Mouse (Mus musculus) liver, postnatal 0 days (tissue): ENCODE results near the gene H2-DMb1. TPM values are rescaled to one million over a fixed set of nuclear protein-coding genes. Genes with fewer than 3 reads are reported as not detected.

Experiments used
- ATAC-seq: fragments of 200-750 bp; cut with Nextera tagmentation; 2 replicates; pipeline ENCODE4 v1.8.0; 2017; ENCODE audit warnings: mild to moderate bottlenecking, moderate library complexity
- DNase-seq: peaks from one replicate; pipeline ENCODE4 v3.0.0-alpha.2; 2016
- H3K27ac ChIP-seq: fragments of 300-500 bp; sonication (generic); 2 replicates; pipeline ENCODE4 v1.5.1; 2014; ENCODE audit warnings: antibody characterized with exemption, moderate library complexity, mild to moderate bottlenecking, low read depth
- H3K27me3 ChIP-seq: fragments of 300-500 bp; sonication (generic); 2 replicates; pipeline ENCODE4 v1.6.1; 2014; ENCODE audit warnings: low read length, control low read depth, mixed read lengths; ENCODE audit not compliant: insufficient read depth
- H3K36me3 ChIP-seq: fragments of 300-500 bp; sonication (generic); replicated peaks from 2 replicates; pipeline ENCODE4 v1.6.1; 2014; ENCODE audit warnings: mild to moderate bottlenecking, control low read depth, low read length, moderate library complexity, mixed read lengths; ENCODE audit not compliant: insufficient read depth
- H3K4me1 ChIP-seq: fragments of 300-500 bp; sonication (generic); 2 replicates; pipeline ENCODE4 v1.6.1; 2014; ENCODE audit warnings: antibody characterized with exemption, mild to moderate bottlenecking, control low read depth; ENCODE audit not compliant: insufficient read depth
- H3K4me2 ChIP-seq: fragments of 300-500 bp; sonication (generic); 2 replicates; pipeline ENCODE4 v1.6.1; 2014; ENCODE audit warnings: low read depth, mild to moderate bottlenecking, low read length, moderate library complexity, mixed read lengths
- H3K4me3 ChIP-seq: fragments of 300-500 bp; sonication (generic); 2 replicates; pipeline ENCODE4 v1.5.1; 2014; ENCODE audit warnings: low read depth, low read length
- H3K9ac ChIP-seq: fragments of 300-500 bp; sonication (generic); replicated peaks from 2 replicates; pipeline ENCODE4 v1.6.1; 2014; ENCODE audit warnings: mild to moderate bottlenecking, moderate library complexity
- H3K9me3 ChIP-seq: fragments of 300-500 bp; sonication (generic); 2 replicates; pipeline ENCODE4 v1.6.1; 2016; ENCODE audit warnings: mild to moderate bottlenecking, control low read depth, low read length, mixed read lengths
- CTCF ChIP-seq: sonication (generic); IDR thresholded peaks from 2 replicates; pipeline ENCODE4 v1.5.1; 2016; ENCODE audit warnings: antibody characterized with exemption, low read depth
- EP300 ChIP-seq: IDR thresholded peaks from 2 replicates; pipeline ENCODE4 v1.6.1; 2016; ENCODE audit warnings: antibody characterized with exemption, low read depth, mild to moderate bottlenecking
- WGBS: fragments of 180-500 bp; shearing (Covaris S2); extraction: QIAGEN DNeasy Blood & Tissue Kit; methylation state at CpG from one replicate; pipeline ENCODE4 v1.1.7; 2014; ENCODE audit not compliant: insufficient replicate concordance; 5-methylcytosine and 5-hydroxymethylcytosine counted together
- polyA plus RNA-seq: library from polyadenylated mRNA; unstranded; fragments of >200 nt; fragmentation: Nextera tagmentation; extraction: Ambion mirVana; gene quantifications from 2 replicates; pipeline ENCODE4 v1.2.1, GENCODE M21; 2015

Gene H2-DMb1
- polyA plus RNA-seq, 1 experiment from 2014 or later = 4.0 TPM

GRCm38 (mm10) chr17:34128264-34128937 is 24.5 kb upstream of the H2-DMb1 start:
- WGBS = 33% methylated on average over 13 of the region's 13 CpGs
- Histone ChIP-seq H3K9ac (no peak overlapping the region), H3K4me1 (peaks cover 36% of the 10 kb centered on the region), H3K4me2 (no peak overlapping the region), H3K9me3 (no peaks in the 10 kb centered on the region), H3K4me3 (no peak overlapping the region), H3K36me3 (no peaks in the 10 kb centered on the region), H3K27me3 (0 out of 2 replicates have a peak, but pooled peaks cover 4% of the 10 kb centered on the region), H3K27ac (no peak overlapping the region)
- no peak for TF ChIP-seq EP300
- TF ChIP-seq CTCF = peak; percentile 25
- DNase-seq (no peak), ATAC-seq (no peak)

GRCm38 (mm10) chr17:34128944-34129791 is 23.7 kb upstream of the H2-DMb1 start:
- no peaks in the 10 kb centered on the region for H3K36me3 ChIP-seq
- no peak overlapping the region for H3K4me2 ChIP-seq
- no peak overlapping the region for H3K27ac ChIP-seq
- WGBS = 20% methylated on average over 18 of the region's 18 CpGs
- DNase-seq = no peak
- no peaks in the 10 kb centered on the region for H3K9me3 ChIP-seq
- no peak overlapping the region for H3K4me3 ChIP-seq
- ATAC-seq = no peak
- 0 out of 2 replicates have a peak, but pooled peaks cover 4% of the 10 kb centered on the region for H3K27me3 ChIP-seq
- TF ChIP-seq CTCF (peak; percentile 34), EP300 (no peak)
- peaks cover 31% of the 10 kb centered on the region for H3K4me1 ChIP-seq
- no peak overlapping the region for H3K9ac ChIP-seq

- Histone ChIP-seq H3K27ac (no peak overlapping the region), H3K36me3 (no peaks in the 10 kb centered on the region), H3K4me1 (peaks cover 27% of the 10 kb centered on the region), H3K9me3 (no peaks in the 10 kb centered on the region), H3K9ac (no peak overlapping the region), H3K27me3 (0 out of 2 replicates have a peak, but pooled peaks cover 4% of the 10 kb centered on the region), H3K4me3 (no peak overlapping the region), H3K4me2 (no peak overlapping the region)
- DNase-seq (no peak), ATAC-seq (no peak)
- 64% methylated on average over 19 of the region's 19 CpGs for WGBS
- TF ChIP-seq EP300 (no peak), CTCF (no peak)
Observed at GRCm38 (mm10) chr17:34130073-34130947, 22.6 kb upstream of the H2-DMb1 start.

GRCm38 (mm10) chr17:34131911-34132310 is 21.0 kb upstream of the H2-DMb1 start:
- Histone ChIP-seq H3K9ac (no peak overlapping the region), H3K4me3 (no peak overlapping the region), H3K36me3 (no peaks in the 10 kb centered on the region), H3K27me3 (peaks cover 6% of the 10 kb centered on the region; the same call in 1 of the 2 replicates), H3K4me2 (no peak overlapping the region), H3K4me1 (peaks cover 32% of the 10 kb centered on the region), H3K9me3 (no peaks in the 10 kb centered on the region), H3K27ac (no peak overlapping the region)
- WGBS = 76% methylated on average over 7 of the region's 7 CpGs
- ATAC-seq = no peak
- no peak for DNase-seq
- TF ChIP-seq EP300 = no peak
- no peak for TF ChIP-seq CTCF

- Histone ChIP-seq H3K9ac (no peak overlapping the region), H3K27ac (no peak overlapping the region), H3K4me1 (peaks cover 22% of the 10 kb centered on the region), H3K27me3 (peaks cover 12% of the 10 kb centered on the region; the same call in 1 of the 2 replicates), H3K9me3 (no peaks in the 10 kb centered on the region), H3K4me3 (no peak overlapping the region), H3K36me3 (no peaks in the 10 kb centered on the region), H3K4me2 (no peak overlapping the region)
- WGBS = 76% methylated on average over 11 of the region's 11 CpGs
- TF ChIP-seq CTCF (peak; percentile 43), EP300 (no peak)
- no peak for DNase-seq
- no peak for ATAC-seq
Observed at GRCm38 (mm10) chr17:34133289-34133688, 19.6 kb upstream of the H2-DMb1 start.
